Mouse (Mus musculus) hindbrain, embryonic 15.5 days (tissue): ENCODE measurements around the gene Slc12a1. TPM values are rescaled to one million over a fixed set of nuclear protein-coding genes. Genes with fewer than 3 reads are reported as not detected.

Experiments used
- ATAC-seq: fragments of 200-750 bp; cut with Nextera tagmentation; 2 replicates; pipeline ENCODE4 v1.8.0; 2017; ENCODE audit warnings: low read depth, moderate number of reproducible peaks, moderate TSS enrichment; ENCODE audit not compliant: low FRiP score
- H3K27ac ChIP-seq: fragments of 300-500 bp; sonication (generic); replicated peaks from 2 replicates; pipeline ENCODE4 v1.5.1; 2015; ENCODE audit warnings: mild to moderate bottlenecking, inconsistent platforms
- H3K27me3 ChIP-seq: fragments of 300-500 bp; sonication (generic); 2 replicates; pipeline ENCODE4 v1.6.1; 2015; ENCODE audit warnings: control low read depth, inconsistent platforms
- H3K36me3 ChIP-seq: fragments of 300-500 bp; sonication (generic); 2 replicates; pipeline ENCODE4 v1.6.1; 2015; ENCODE audit warnings: control low read depth, inconsistent platforms
- H3K4me1 ChIP-seq: fragments of 300-500 bp; sonication (generic); replicated peaks from 2 replicates; pipeline ENCODE4 v1.6.1; 2015; ENCODE audit warnings: control low read depth, inconsistent platforms
- H3K4me2 ChIP-seq: fragments of 300-500 bp; sonication (generic); 2 replicates; pipeline ENCODE4 v1.6.1; 2015; ENCODE audit warnings: moderate library complexity, mild to moderate bottlenecking, inconsistent platforms
- H3K4me3 ChIP-seq: fragments of 300-500 bp; sonication (generic); 2 replicates; pipeline ENCODE4 v1.5.1; 2015; ENCODE audit warnings: mild to moderate bottlenecking, inconsistent platforms
- H3K9ac ChIP-seq: fragments of 300-500 bp; sonication (generic); 2 replicates; pipeline ENCODE4 v1.6.1; 2015; ENCODE audit warnings: inconsistent platforms
- H3K9me3 ChIP-seq: fragments of 300-500 bp; sonication (generic); 2 replicates; pipeline ENCODE4 v1.6.1; 2016; ENCODE audit warnings: control low read depth, inconsistent platforms
- WGBS: fragments of 180-500 bp; shearing (Covaris S2); methylation state at CpG from one replicate; pipeline ENCODE4 v1.1.7; 2015; 5-methylcytosine and 5-hydroxymethylcytosine counted together
- polyA plus RNA-seq: library from polyadenylated mRNA; unstranded; fragments of >200 nt; fragmentation: Nextera tagmentation; extraction: Ambion mirVana; gene quantifications from 2 replicates; pipeline ENCODE4 v1.2.1, GENCODE M21; 2015

The Slc12a1 gene
- polyA plus RNA-seq, 1 experiment from 2014 or later = 0.09 TPM

DNA sequence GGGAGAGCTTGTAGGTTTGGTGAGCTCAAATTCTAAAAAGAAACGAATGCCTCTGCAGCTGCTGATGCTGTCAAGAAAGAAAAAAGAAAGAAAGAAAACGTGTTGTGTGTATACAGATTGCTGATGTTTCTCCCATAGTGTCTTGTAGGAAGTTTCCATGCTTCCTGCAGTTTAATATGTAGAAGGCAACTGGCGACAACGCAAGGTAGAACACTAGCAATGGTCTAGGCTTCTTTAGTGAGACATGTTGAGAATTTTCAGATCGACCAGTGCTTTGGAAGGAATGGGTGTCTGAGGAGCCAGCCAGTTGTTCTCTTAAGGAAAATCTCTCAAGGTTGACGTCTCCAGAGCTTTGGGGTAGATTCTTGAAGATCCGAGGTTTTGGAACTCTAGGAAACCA is 15.5 kb upstream of the Slc12a1 start:
- WGBS = 26% methylated on average over 7 of the region's 7 CpGs
- peak overlapping the region; percentile 46 for H3K9ac ChIP-seq
- peak overlapping the region; percentile 49 for H3K4me3 ChIP-seq
- ATAC-seq = no peak
- H3K36me3 ChIP-seq = no peaks in the 10 kb centered on the region
- no peaks in the 10 kb centered on the region for H3K27me3 ChIP-seq
- H3K4me1 ChIP-seq = 0 out of 2 replicates have a peak, but pooled peaks cover 7% of the 10 kb centered on the region
- H3K27ac ChIP-seq = peak overlapping the region; percentile 87
- H3K4me2 ChIP-seq = peak overlapping the region; percentile 72
- H3K9me3 ChIP-seq = no peaks in the 10 kb centered on the region

- Histone ChIP-seq H3K9ac (no peak overlapping the region), H3K4me2 (no peak overlapping the region), H3K27me3 (no peaks in the 10 kb centered on the region), H3K4me3 (no peak overlapping the region), H3K27ac (no peak overlapping the region), H3K4me1 (no peaks in the 10 kb centered on the region), H3K36me3 (no peaks in the 10 kb centered on the region), H3K9me3 (no peaks in the 10 kb centered on the region)
- ATAC-seq = no peak
These were observed 10.0 kb upstream of the Slc12a1 start for GRCm38 (mm10) chr2:125142336-125142735.

- Histone ChIP-seq H3K4me1 (peaks cover 4% of the 10 kb centered on the region; the same call in 1 of the 2 replicates), H3K4me2 (no peak overlapping the region), H3K36me3 (no peaks in the 10 kb centered on the region), H3K9me3 (no peaks in the 10 kb centered on the region), H3K27ac (no peak overlapping the region), H3K9ac (no peak overlapping the region), H3K27me3 (no peaks in the 10 kb centered on the region), H3K4me3 (no peak overlapping the region)
- 78% methylated on average over 9 of the region's 9 CpGs for WGBS
- ATAC-seq = no peak
These were observed 2.0 kb downstream of the Slc12a1 start for GRCm38 (mm10) chr2:125154294-125154693.

DNA sequence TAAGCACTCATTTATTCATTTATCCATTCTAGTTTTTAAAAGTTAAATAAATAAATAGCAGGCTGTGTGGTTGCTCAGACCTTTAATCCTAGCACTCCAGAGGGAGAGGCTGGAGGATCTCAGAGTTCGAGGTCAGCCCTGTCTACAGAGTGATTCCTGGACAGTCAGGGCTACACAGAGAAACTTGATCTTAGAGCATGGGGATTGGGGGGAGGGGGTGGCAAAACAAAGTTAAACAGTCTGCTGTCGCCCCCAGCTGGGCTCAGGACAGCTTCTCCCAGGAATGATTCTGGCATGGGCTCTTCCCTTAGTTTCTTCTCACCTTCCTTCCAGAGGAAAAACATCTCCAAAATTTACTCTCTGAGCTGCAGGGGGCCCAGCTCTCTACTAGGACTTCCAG is 3.2 kb downstream of the Slc12a1 start:
- Histone ChIP-seq H3K4me1 (peaks cover 4% of the 10 kb centered on the region; the same call in 1 of the 2 replicates), H3K27me3 (no peaks in the 10 kb centered on the region), H3K4me2 (no peak overlapping the region), H3K4me3 (no peak overlapping the region), H3K9ac (no peak overlapping the region), H3K27ac (no peak overlapping the region), H3K9me3 (no peaks in the 10 kb centered on the region), H3K36me3 (no peaks in the 10 kb centered on the region)
- 31% methylated on average over 2 of the region's 2 CpGs for WGBS
- ATAC-seq = no peak

DNA sequence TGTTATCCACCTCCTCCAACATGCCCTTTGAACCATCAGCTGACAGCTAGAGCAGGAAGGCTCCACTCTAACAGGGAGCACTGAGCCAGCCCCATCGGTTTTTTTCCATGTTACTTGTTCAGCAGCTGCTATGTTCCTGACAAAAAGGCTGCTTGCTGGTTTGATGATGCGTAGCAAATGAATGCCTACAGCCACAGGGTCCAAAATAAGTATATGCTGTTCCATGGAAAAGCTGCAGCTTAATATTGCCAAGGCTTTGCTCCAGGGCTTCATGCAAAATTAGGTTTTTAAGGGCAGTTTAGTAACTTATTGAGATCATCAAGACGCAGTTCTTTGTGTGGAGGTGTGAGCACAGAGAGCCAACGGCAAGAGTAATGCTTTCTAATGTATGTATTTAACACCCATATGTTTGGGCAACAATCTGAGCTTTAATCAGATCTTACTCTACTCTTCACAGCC is 9.7 kb downstream of the Slc12a1 start:
- H3K4me2 ChIP-seq = no peak overlapping the region
- no peaks in the 10 kb centered on the region for H3K9me3 ChIP-seq
- no peaks in the 10 kb centered on the region for H3K36me3 ChIP-seq
- H3K27me3 ChIP-seq = no peaks in the 10 kb centered on the region
- 34% methylated on average over 4 of the region's 4 CpGs for WGBS
- H3K4me1 ChIP-seq = no peaks in the 10 kb centered on the region
- H3K9ac ChIP-seq = no peak overlapping the region
- no peak for ATAC-seq
- no peak overlapping the region for H3K27ac ChIP-seq
- no peak overlapping the region for H3K4me3 ChIP-seq

DNA sequence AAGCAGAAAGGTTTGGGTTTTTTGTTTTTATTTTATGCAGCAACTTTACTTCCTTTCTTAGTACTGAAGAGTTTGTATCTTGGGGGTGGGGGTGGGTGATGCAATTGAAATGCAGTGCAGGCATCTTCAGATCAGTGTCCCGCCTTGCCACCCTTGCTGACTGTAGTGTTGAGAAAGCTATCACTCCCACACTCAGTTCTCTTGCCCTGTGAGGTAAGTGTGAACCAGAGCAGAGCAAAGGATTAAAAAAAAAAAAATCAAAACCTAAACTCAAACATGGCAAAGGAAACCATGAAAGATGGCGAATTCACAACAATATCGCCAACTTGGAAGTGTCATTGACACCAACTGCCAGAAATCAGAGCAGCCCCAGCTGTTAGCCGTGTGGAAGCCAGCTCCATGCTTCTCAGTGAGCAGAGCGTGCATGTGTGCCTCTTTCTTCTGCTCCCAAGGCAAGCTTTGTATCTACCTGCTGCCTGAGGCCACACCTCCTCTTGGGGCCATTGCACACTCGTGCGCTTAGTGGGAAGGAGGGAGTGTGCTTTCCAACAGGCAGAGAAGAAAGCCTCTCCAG is 26.0 kb downstream of the Slc12a1 start:
- no peak for ATAC-seq
- 84% methylated on average over 7 of the region's 7 CpGs for WGBS
- H3K27ac ChIP-seq = no peak overlapping the region
- H3K4me2 ChIP-seq = no peak overlapping the region
- no peak overlapping the region for H3K9ac ChIP-seq
- no peaks in the 10 kb centered on the region for H3K4me1 ChIP-seq
- H3K27me3 ChIP-seq = no peaks in the 10 kb centered on the region
- no peaks in the 10 kb centered on the region for H3K9me3 ChIP-seq
- H3K4me3 ChIP-seq = no peak overlapping the region
- no peaks in the 10 kb centered on the region for H3K36me3 ChIP-seq

DNA sequence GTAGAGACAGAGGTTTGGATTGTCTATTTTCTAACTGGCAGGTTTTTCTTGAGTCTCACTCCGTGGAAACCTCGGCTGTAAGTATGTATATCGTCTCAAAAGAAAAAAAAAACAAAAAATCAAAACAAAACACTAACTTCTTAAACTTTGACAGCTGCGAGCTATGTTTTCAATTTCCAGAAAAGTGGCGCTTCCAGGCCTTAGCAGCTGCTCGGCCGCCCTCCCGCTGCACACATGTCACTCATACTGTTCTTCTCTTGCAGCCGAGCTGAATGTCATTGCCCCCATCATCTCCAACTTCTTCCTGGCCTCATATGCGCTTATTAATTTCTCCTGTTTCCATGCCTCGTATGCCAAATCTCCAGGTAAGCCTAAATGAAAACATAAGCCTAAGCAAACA is 35.6 kb downstream of the Slc12a1 start:
- Histone ChIP-seq H3K4me1 (no peaks in the 10 kb centered on the region), H3K9me3 (no peaks in the 10 kb centered on the region), H3K4me3 (no peak overlapping the region), H3K4me2 (no peak overlapping the region), H3K27me3 (no peaks in the 10 kb centered on the region), H3K9ac (no peak overlapping the region), H3K36me3 (no peaks in the 10 kb centered on the region), H3K27ac (no peak overlapping the region)
- ATAC-seq = no peak
- 69% methylated on average over 11 of the region's 11 CpGs for WGBS

DNA sequence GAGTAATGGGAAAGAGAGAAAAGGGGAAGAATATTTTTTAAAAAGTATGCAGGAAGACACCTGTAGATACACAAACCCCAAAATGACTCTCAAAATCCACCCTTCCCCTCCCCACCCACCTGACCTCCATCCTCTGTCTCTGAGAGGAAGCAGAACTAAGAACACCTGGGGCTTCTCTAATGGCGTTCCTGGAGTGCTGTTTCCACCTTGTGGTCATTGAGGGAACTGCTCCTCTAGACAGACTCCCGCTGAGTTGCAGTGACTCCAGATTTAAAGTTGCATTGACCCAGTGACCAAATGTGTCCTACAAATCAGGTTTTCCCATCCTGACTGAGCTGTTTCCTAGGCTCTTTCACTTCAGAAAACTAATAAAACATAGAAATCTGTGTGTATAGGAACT is 36.9 kb downstream of the Slc12a1 start:
- no peaks in the 10 kb centered on the region for H3K9me3 ChIP-seq
- ATAC-seq = no peak
- H3K27ac ChIP-seq = no peak overlapping the region
- no peak overlapping the region for H3K4me3 ChIP-seq
- 4% methylated on average over 2 of the region's 2 CpGs for WGBS
- H3K36me3 ChIP-seq = no peaks in the 10 kb centered on the region
- H3K4me1 ChIP-seq = no peaks in the 10 kb centered on the region
- H3K4me2 ChIP-seq = no peak overlapping the region
- no peak overlapping the region for H3K9ac ChIP-seq
- H3K27me3 ChIP-seq = no peaks in the 10 kb centered on the region

DNA sequence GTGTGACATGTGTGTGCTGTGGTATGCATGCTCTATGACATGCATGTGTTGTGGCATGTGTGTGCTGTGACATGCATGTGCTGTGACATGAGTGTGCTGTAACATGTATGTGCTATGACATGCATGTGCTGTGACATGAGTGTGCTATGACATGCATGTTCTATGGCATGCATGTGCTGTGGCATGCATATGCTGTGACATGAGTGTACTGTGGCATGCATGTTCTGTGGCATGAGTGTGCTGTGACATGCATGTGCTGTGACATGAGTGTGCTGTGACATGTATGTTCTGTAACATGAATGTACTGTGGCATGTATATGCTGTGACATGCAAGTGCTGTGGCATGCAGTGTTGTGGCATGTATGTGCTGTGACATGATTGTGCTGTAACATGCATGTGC is 40.6 kb downstream of the Slc12a1 start:
- no peaks in the 10 kb centered on the region for H3K4me1 ChIP-seq
- H3K9ac ChIP-seq = no peak overlapping the region
- H3K4me3 ChIP-seq = no peak overlapping the region
- H3K36me3 ChIP-seq = no peaks in the 10 kb centered on the region
- H3K9me3 ChIP-seq = no peaks in the 10 kb centered on the region
- H3K27me3 ChIP-seq = no peaks in the 10 kb centered on the region
- no peak overlapping the region for H3K27ac ChIP-seq
- H3K4me2 ChIP-seq = no peak overlapping the region
- no peak for ATAC-seq

GRCm38 (mm10) chr2:125196771-125197170 is 44.5 kb downstream of the Slc12a1 start:
- H3K27ac ChIP-seq = no peak overlapping the region
- no peaks in the 10 kb centered on the region for H3K4me1 ChIP-seq
- ATAC-seq = no peak
- no peaks in the 10 kb centered on the region for H3K36me3 ChIP-seq
- no peak overlapping the region for H3K9ac ChIP-seq
- no peaks in the 10 kb centered on the region for H3K27me3 ChIP-seq
- no peaks in the 10 kb centered on the region for H3K9me3 ChIP-seq
- H3K4me2 ChIP-seq = no peak overlapping the region
- 50% methylated on average over 7 of the region's 7 CpGs for WGBS
- no peak overlapping the region for H3K4me3 ChIP-seq

DNA sequence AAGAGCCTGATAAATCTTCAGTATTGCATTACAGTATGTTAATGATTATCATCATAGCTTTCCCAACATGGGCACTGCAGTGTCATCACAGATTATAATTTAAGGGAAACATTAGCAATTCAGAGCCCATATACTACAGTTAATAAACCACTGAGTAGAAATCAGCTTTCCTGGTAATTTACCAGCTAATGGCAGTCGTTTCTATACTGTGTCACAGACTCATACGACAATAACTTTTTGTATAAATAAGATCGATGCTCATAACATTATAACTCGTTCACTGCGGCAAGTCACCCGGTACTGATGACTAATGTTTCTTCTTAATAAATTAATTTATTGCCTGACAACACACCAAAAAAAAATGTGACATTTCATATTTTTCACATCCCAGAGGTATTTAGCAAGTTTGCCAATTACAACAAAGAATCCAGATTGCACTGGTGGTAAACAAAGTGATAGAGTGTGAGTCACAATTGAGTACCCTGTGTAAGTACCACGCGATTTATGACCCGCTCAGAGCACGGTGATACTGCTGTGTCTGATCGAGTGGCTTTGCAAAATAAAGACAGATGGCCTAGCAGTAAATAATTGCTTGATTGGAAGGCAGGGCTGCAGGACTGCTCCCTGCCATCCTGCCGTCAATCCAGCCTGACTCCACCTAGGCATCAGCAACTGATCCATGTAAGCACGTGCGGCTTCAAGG is 56.7 kb downstream of the Slc12a1 start:
- no peak overlapping the region for H3K9ac ChIP-seq
- no peaks in the 10 kb centered on the region for H3K36me3 ChIP-seq
- no peak overlapping the region for H3K4me2 ChIP-seq
- ATAC-seq = peak; percentile 45
- H3K9me3 ChIP-seq = no peaks in the 10 kb centered on the region
- no peaks in the 10 kb centered on the region for H3K4me1 ChIP-seq
- no peak overlapping the region for H3K27ac ChIP-seq
- no peak overlapping the region for H3K4me3 ChIP-seq
- WGBS = 58% methylated on average over 14 of the region's 14 CpGs
- H3K27me3 ChIP-seq = no peaks in the 10 kb centered on the region

GRCm38 (mm10) chr2:125211831-125212510 is 59.7 kb downstream of the Slc12a1 start:
- Histone ChIP-seq H3K9me3 (no peaks in the 10 kb centered on the region), H3K27ac (no peak overlapping the region), H3K9ac (no peak overlapping the region), H3K4me1 (no peaks in the 10 kb centered on the region), H3K4me3 (no peak overlapping the region), H3K4me2 (no peak overlapping the region), H3K27me3 (no peaks in the 10 kb centered on the region), H3K36me3 (no peaks in the 10 kb centered on the region)
- ATAC-seq = no peak
- WGBS = 63% methylated on average over 10 of the region's 10 CpGs
